Comparison of ENCODE assay signal across 9 mouse cellular contexts in the genomic region with DNA sequence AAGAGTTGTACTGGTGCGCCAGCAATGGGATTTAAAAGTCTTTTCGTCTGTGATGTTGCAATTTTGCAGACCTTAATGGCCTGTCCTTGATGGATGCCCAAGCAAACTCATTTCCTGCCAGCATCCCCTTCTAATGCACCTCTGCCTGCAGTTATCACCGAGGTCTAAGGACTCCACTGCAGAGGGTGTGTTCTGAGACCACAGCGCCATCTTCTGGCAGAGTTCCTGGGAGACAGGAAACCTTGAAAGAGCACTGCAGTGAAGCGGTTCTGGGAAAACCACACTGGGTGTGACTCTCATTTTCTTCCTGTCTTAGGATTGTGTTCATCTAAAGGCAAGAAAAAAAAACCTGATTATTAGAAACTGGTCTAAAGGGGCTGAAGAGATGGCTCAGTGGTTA. TPM values are rescaled to one million over a fixed set of nuclear protein-coding genes. Genes with fewer than 3 reads are reported as not detected.
DNase-seq lines count a peak whose midpoint lies in the region; ATAC-seq and TF ChIP-seq lines count a peak whose summit lies in the region.
"Had no signal": no experiment of that assay in that cellular context is flagged by ENCODE, and none has a peak within 500 bp of the region (broad histone marks: within the 10 kb centered on the region; RNA-seq: fewer than 3 reads in every experiment).

No protein-coding gene starts in this region.

- no peaks in the 10 kb centered on the region for H3K36me3 ChIP-seq in kidney, postnatal 0 days (ENCODE audit: insufficient read depth, low read length)
- H3K36me3 ChIP-seq in liver, adult 2 months (ENCODE audit: control insufficient read depth, insufficient read depth, low read length), result no peaks in the 10 kb centered on the region
- H3K36me3 ChIP-seq: embryonic facial prominence, embryonic 12.5 days had no signal

- no peak overlapping the region for H3K27ac ChIP-seq in kidney, postnatal 0 days
- no peak overlapping the region for H3K27ac ChIP-seq in liver, adult 2 months (replicated peaks; ENCODE audit: insufficient read depth, low read depth, low read length)
- H3K27ac ChIP-seq: embryonic facial prominence, embryonic 12.5 days had no signal

- H3K9me3 ChIP-seq in kidney, postnatal 0 days (replicated peaks; ENCODE audit: low read length), result no peaks in the 10 kb centered on the region
- H3K9me3 ChIP-seq: embryonic facial prominence, embryonic 12.5 days had no signal

- no peak; the same call in 1 of the 2 replicates for ATAC-seq in kidney, postnatal 0 days (replicated peaks; ENCODE audit: low FRiP score, low read depth)

- DNase-seq in urinary bladder, postnatal 14 days (ENCODE audit: low spot score), result peak; percentile 64
- DNase-seq in urinary bladder, adult 2 months (ENCODE audit: low spot score), result no peak
- DNase-seq in cerebellum, postnatal 14 days, result peak; percentile 78 to 87
- DNase-seq in gastrocnemius, adult 18-20 months (ENCODE audit: low spot score), result peak; percentile 53
- peak; percentile 65 for DNase-seq in kidney, postnatal 0 days (ENCODE audit: low spot score)
- DNase-seq in liver, adult 2 months (ENCODE audit: extremely low read depth, low read depth, low spot score), result peak; percentile 31
- peak; percentile 61 for DNase-seq in neural tube, embryonic 10.5 days (ENCODE audit: extremely low spot score, low spot score)
- peak; percentile 87 for DNase-seq in testis, postnatal 10 days (ENCODE audit: low spot score)

- H3K9ac ChIP-seq in kidney, postnatal 0 days (ENCODE audit: low read depth, low read length), result no peak overlapping the region
- no peak overlapping the region for H3K9ac ChIP-seq in liver, adult 2 months (ENCODE audit: low read depth, low read length)
- H3K9ac ChIP-seq: embryonic facial prominence, embryonic 12.5 days had no signal

- no peaks in the 10 kb centered on the region for H3K79me2 ChIP-seq in liver, adult 2 months (ENCODE audit: control insufficient read depth, insufficient read depth, low read length)

- no peak overlapping the region for H3K4me2 ChIP-seq in kidney, postnatal 0 days (ENCODE audit: low read length)
- H3K4me2 ChIP-seq: embryonic facial prominence, embryonic 12.5 days had no signal

- no peaks in the 10 kb centered on the region for H3K27me3 ChIP-seq in kidney, postnatal 0 days (ENCODE audit: insufficient read depth, low read length)
- H3K27me3 ChIP-seq in liver, adult 2 months (ENCODE audit: control insufficient read depth, insufficient read depth, low read length), result no peaks in the 10 kb centered on the region
- H3K27me3 ChIP-seq: embryonic facial prominence, embryonic 12.5 days had no signal

- no peak for TF ChIP-seq POLR2A in liver, adult 2 months (IDR thresholded peaks at IDR 0.05; ENCODE audit: extremely low read depth, insufficient read depth, low read length)

- TF ChIP-seq CTCF in kidney, postnatal 0 days (IDR thresholded peaks at IDR 0.05; ENCODE audit: low read depth), result peak; percentile 70
- peak; percentile 68 for TF ChIP-seq CTCF in liver, adult 2 months (IDR thresholded peaks at IDR 0.05; ENCODE audit: low read depth, low read length)

- no peaks in the 10 kb centered on the region for H3K4me1 ChIP-seq in kidney, postnatal 0 days (replicated peaks; ENCODE audit: insufficient read depth, low read length)
- no peaks in the 10 kb centered on the region for H3K4me1 ChIP-seq in liver, adult 2 months (ENCODE audit: control insufficient read depth, insufficient read depth, low read length)
- H3K4me1 ChIP-seq: embryonic facial prominence, embryonic 12.5 days had no signal

- WGBS in kidney, postnatal 0 days, result 44% methylated on average over 5 of the region's 5 CpGs
- WGBS in liver, adult 2 months, result 48% methylated on average over 5 of the region's 5 CpGs

- H3K4me3 ChIP-seq in kidney, postnatal 0 days (replicated peaks; ENCODE audit: low read depth, low read length), result no peak overlapping the region
- H3K4me3 ChIP-seq in liver, adult 2 months (ENCODE audit: insufficient read depth, low read depth, low read length), result no peak overlapping the region
- H3K4me3 ChIP-seq: embryonic facial prominence, embryonic 12.5 days had no signal

RNA-seq across cellular contexts. Expression of a gene that starts 53.0 kb away (rescaled TPM):
- 7.9 and 10.9 TPM in 2 replicates for polyA plus RNA-seq in urinary bladder, adult 2 months (2012; rRNA removed)
- 100 to 1,000 TPM in 1 of 2 experiments, 10 to 100 TPM in 1; 91.2 to 119 TPM for total RNA-seq in gastrocnemius, adult 18-20 months (2021)
- 4.1 and 4.7 TPM in 2 replicates for polyA plus RNA-seq in kidney, postnatal 0 days (2015; fragmentation: Nextera tagmentation; extraction: Ambion mirVana)
- 5.6 and 9.1 TPM in 2 replicates for total RNA-seq in liver, adult 2 months (2014; rRNA removed)
- 1.2 TPM in 2 replicates for polyA plus RNA-seq in liver, adult 2 months (2012; rRNA removed)
